Mouse (Mus musculus) gastrocnemius, postnatal 10 days (tissue): ENCODE measurements at regions not wholly inside any gene's neighbourhood (a gene's known extent, or its start where the extent isn't known, plus 50 kb on each side); places are given as distances from the start of the nearest gene placed in this dataset.

Experiments
- DNase-seq: peaks from one replicate; pipeline ENCODE4 v3.0.0; 2021; ENCODE audit warnings: mixed read lengths

DNA sequence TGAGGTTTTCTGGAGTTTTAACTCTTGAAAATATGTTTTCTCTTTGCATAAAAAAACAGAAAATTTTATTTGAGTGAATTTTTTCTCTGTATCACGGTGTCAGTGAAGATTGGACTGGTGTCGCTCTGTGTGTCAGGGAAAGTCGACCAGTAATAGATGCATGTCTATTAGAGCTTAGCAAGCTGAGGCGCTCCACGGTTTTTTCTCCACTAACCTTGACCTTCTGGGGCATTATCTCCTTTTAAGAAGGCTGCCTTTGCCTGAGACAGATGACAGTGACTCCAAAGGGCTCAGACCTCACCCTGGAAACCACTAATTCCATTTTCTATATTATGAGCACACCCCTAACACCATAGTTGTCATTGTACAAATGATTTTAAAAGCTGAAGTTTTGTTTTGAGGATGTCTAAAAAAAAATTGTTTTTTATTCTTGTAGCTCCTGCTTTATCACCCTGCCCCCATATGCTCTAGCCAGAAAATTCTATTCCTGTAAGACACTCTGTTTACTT lies 561.8 kb downstream of the Gm43517 start:
- no peak for DNase-seq

DNA sequence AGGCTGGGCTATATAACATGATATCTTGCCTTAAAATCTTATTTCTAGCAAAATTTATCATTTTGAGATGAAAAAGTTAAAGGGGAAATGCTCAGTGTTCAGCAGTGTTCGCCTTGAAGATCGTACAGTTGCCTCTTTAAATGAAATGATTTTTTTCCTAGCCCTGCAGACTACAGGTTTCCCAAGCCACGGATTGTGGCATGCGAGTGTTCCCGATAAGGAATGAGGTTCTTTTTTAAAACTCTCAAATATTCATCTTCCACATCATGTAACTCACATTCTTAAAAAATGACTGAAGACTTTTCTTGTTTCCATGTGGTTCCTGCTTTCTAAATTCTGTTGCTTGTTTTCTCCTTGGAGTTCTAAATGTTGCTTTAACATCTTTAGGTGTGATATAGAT lies 566.0 kb downstream of the Gm43517 start:
- no peak for DNase-seq

DNA sequence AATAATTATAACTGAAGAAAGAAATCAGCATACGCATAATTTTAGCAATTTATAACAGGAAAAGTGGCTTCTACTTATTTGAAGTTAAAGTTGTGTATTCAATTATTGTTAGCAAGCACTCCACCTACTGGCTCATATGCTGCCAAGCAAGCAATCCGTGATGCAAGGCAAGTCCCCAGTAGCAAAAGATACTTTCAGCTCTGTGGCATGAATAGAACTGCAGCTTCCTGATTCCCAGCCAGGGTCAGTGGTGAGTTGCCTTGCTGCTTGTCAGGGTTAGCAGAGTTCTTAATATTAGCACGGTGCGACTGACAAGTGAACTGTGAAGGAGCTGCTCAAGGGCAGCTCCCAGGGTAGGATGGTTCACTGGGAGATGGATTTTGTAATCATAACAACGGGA lies 566.8 kb downstream of the Gm43517 start:
- DNase-seq = peak; percentile 3

DNA sequence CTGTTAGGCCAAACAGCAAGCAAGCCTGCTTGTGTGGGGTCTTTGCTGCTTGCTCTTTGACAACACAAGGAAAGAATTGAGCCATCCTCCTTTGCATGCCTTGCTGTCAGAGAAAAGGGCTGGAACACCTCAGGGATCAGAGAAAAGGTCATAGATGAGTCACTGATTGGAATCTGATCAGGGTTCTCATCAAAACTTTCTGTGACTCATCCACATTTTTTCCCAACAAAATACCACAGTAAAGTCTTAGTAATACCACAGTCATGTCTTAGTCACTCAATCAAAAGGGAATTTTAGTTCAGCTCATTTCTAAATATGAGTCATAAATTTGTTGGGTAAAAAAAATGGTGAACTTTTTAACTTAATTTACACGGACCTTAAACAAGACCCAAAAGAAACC lies 583.1 kb downstream of the Gm43517 start:
- no peak for DNase-seq

DNA sequence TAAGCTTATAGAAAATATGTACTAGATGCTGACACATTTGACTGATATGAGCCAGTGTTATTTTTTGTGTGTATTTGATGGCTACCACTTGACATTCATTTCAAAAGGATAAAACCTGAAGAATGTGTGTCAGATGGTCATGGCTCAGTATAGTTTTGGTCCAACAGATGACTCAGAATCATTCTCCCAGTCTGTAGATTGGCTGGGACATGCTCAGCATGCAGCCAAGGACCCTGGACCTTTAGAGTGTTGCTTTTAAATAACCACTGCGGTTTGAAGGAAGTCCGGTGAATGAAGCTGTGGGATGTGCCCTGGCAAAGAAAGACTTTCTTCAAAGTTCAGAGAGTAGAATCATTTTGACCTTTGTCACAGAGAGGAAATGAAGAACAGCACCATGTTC lies 584.6 kb downstream of the Gm43517 start:
- no peak for DNase-seq

DNA sequence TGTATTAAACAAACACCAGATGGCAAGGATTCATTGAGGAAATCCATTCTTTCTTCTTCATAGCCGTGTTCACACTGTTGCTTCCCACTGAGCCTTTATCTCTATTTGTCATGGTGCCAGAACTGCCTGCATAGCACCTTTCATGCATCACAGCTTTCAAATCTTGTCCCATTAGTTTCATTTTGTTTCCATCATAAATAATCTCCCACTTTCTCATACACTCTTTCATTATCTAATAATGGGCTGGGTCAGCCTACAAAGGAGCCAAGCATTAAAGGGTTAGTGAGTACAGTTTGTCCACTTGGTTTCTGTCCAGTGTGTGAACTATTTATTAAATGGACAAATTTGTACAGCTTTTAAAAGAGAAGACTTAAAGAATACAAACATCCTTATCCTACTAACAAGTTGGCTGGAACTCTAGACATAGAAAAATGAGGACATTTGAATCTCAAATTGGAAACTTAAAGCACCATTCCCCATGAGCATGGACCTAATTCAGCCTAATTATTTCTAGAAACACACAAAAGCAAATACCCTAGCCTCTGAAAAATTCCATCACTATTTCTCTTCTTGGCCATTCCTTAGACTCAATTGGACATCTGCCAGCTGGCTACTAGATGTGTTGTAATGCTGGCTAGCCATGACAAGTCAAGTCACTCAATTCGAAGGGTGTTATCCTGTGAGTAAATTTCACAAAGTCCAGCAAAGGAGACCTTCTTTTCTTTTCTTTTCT lies 589.8 kb downstream of the Gm43517 start:
- DNase-seq = no peak

DNA sequence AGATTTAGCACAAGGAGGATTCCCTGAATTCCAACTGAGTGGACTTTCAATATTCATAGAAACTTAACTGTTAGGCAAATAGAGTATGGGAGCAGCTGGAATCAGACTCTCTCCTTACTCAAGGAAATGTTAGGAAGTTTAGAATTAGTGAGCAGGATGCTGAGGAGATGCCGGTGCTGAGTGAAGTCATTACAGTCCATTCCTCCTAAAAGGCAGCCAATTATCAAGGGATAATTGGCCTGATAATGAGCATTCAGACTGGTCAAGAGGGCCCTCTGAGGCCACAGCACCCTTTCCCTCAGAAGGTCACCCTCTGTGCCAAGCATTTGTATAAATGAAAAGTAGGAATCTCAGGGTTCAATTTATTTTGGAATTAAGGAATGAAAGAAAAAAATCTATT lies 590.6 kb downstream of the Gm43517 start:
- DNase-seq = no peak

DNA sequence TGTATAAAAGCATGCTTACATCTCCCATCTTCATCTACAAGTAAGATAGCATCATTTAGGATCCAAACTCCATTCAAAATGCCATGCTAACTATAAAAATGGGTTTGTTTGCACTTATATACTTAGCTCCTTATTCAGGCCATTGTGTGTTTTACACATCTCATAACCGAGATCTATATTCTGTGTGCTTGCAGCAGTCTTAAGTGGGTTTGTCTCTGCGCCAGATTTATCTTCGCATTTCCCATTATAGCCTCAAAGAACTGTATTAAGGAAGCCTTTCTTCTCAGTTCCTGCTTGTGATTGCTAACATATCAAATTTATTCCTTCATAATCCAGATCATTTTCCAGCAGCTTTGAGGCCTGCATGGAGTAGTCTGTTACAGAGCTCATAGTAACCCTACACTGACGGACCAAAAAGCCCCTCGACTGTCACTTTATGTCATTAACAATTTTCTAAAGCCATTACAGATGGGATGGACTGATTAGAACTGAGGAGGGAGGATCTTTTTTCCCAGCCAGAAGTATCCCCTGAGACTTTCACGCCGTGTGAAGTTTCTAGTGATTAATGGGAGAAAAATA lies 607.6 kb downstream of the Gm43517 start:
- DNase-seq = no peak

DNA sequence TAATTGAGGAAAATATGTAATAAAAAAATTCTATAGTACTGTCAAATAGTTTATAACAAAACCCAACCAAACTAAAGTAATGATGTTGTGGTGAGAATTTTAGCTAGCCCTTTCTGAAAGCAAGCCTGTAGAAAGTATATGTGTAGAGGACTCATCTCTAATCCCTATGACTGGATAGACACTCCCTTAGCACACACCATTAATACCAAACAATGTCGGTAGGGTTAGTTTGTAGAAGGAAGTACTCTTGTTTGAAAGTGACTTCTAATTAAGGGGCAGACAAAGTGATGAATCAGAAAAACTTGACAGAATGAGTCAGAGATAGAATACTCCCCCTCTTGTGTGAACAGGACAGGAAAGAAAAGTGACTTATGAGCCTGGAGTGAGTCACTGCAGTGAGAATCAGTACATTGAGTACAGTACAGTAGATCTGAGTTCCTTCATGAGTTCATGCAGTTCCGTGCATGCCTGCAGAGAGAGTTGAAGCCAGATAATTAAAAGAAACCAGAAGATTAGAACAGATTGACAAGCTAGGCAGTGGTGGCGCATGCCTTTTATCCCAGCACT lies 610.0 kb downstream of the Prkd1 start:
- DNase-seq = no peak

DNA sequence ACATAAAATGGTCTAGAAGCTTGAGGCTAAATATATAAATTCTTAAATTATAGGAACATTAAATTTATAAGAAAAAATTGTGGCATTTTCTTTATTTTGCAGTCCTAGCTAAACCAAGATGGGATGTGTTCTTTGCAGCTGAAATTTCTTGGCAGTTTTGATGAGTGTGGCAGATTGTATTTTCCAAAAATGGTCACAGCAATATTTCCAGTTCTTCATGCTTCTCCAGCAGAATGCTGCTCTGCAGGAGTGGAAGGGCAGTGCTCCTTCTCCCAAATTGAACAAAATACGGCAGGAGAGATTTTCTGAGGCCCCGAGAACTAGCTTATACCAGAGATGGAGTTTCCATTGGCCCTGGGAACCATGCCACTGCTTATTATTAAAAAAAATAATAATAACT lies 587.6 kb downstream of the Prkd1 start:
- no peak for DNase-seq

DNA sequence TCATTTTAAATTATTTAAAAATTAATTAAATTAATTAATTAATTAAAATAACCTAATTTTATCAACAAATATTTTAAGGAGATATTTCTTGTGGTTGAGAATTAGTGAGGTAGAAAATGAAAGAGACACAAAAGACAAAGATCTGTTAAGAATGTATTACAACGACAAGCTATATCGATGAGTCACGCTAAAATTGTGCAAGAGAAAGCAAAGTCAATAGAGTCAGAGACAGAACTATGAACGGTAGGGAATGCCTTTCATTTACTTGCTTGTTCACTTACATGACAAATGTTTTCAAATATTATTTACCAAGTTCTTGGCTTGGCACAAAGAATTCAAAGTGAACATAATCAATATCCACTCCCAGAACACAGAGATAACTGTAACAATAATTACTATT lies 582.5 kb downstream of the Prkd1 start:
- no peak for DNase-seq

DNA sequence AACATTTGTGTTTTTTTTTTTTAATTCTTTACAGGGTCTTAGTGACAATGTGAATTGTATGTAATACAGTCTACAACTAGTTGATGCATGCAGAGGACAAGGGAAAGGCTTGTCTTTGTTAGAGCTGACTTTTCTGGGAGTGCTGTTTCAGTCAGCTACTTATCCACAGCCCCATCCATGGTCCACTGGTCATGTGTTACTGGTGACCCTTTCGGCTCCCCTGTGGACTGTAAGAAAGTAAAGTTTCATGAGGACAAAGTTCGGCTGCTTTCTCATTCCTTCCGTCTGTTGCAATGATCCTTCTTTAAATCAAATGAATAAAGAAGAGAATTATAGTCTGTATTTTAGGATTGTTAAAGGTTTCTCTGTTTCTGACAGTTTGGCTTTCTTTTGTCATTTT lies 577.1 kb downstream of the Prkd1 start:
- DNase-seq = no peak

DNA sequence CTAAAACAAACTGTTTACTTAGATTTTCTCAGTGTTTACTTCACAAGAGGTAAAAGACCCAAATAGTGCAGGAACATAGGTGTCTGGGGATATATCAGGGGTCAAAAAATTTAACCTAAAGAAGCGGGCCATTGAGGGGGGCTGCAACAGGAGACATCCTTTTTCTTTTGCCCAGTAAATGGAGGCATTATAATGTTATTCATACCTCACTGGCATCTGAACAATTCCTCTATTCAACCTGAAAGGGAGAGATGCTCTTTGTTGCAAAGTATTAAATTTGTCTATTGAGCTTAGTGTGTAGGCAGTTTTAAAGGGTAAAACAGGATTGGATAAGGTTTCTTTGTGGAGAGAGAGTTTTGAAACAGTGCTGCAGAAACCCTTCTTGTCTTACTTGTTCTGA lies 576.5 kb downstream of the Prkd1 start:
- no peak for DNase-seq

DNA sequence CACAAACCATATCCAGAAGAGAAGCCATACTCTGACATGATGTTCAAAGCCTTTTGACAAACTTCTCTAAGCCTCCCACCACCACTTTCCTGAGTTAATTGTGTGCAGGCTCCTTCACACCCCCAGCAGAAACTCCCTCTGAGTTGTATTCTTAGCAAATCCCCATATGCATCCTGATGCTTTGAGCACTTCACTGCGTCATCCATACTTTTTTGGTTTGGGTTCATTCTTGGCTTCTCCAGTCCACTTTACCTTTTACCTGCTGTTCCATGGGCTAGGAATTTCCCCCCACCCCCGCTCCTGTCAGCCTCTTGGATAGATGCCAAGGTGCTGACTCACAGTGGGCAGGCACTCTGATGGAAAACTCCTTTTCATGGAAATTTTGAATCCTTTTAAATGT lies 575.2 kb downstream of the Prkd1 start:
- DNase-seq = no peak

DNA sequence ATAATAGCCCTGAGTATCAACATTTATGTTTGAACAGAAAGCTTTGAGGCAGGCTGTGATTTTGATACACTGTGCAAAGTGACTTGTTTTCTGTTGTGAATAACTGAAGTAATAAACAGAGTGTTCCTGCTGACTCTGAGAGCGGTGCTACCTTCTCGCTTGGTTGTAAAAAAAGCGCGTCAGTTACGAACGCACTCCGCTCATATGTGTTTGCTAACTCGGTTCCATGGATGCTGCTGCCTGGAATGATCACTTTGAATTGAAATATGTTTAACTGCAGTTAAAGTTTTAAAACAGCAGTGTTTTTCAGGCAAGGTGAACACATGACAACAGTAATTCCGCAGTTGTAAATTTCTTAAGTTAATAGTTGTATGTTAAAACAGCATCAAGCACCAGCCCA lies 567.7 kb downstream of the Prkd1 start:
- no peak for DNase-seq

DNA sequence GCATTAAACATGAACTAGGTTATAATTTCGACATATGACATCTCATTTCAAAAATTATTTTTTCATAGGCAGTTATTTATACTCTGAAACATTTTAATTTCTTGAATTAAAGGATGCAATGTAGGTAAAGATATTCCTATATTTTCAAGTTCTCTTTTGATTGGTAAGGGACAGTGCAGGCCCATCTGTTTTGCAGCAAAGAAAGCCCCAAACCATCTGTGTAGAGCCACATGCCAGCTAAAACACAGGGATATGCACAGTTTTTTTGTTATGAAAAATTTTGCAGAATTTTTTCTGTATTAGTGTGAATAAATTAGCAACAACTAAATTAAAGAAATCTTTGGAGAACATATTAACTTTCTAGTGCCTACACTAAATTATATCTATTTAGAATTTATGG lies 567.3 kb downstream of the Prkd1 start:
- no peak for DNase-seq

DNA sequence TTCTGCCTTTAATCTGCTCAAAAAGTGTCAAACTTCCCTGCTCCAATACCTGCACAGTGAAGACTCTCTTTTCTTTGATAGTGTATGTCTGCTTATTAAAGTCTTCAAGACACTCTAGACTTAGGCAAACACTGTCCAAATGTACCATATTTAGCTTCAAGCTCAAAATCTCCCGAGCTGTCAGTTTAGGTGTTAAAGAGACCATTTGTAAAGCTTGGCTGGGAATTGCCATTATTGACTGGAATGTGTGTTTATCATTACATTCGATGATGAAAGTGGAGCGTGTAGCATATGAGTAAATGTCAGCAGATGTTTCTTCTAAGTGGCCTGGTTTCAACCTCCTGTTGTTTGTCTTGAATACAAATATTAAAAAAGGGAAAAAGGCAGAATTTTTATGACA lies 564.4 kb downstream of the Prkd1 start:
- no peak for DNase-seq

DNA sequence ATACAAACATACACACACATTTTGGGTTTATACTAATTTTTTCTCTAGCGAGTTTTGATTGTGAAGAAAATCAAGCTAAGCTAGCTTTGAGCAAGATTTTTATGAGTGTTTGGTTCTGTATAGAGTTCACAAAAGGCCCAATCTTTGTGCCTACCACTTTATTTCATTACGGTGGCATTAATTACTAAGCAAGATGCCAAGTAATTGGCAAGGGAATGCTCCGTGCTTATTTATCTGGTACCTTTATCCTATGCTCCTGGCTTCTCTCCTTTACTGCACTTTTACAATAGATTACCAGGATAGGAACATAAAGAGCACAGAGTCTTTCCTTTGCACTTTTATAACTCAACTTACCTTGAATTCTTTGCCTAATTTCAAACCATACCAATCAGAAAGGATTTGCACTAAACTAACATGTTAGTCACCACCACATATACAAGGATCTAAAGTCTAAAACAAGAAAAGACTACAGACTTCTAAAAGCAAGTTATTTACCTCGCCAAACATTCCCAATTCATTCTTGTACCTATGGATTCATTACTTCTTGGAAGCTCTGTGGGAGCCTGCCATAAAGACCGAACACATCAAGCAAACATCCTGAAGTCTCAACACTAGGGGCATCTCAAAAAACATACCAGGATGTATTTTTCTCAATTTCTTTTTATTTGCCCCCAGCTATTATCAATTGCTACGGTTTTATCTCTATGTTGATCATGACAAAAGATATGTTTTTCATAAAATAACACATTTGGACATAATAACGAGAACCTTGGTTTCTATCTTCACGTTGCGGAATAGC lies 537.5 kb downstream of the Prkd1 start:
- DNase-seq = no peak

DNA sequence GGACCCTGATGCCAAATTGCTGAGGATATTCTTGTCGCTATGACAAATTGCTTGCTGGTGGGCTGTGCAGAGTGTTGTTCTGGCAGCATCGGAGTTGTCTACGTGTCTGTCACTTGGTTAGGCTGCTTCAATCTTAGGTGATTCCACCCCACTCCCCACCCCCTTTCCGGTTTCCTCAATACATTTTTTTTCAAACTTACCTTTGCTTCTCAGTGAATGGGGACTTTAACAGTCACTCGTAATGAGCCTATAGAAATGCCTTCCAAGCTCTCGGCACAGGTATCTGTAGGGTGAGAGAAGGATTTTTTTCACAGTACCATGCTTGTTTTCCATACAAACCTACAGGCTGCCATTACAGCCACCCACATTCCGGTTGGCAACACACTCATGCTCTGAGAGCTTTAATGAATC lies 536.8 kb downstream of the Prkd1 start:
- no peak for DNase-seq

DNA sequence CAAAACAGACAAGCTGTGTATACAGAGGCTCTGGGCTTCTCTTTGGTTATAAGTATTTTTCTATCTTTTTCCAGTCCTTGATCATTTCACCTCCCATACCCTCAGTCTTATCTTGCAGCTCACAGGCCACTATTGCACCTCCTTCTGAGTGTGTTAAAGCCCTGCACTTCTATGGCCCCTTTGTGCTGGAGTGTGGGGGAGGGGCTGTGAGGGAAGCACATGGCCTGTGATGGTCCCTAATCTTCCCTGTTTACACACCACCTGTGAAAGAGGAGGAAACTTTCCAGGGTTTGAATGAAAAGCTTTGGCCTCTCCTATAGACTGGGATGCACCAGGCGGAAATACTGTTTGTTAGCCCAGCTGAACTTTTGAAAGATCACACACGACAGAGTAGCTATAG lies 533.0 kb downstream of the Prkd1 start:
- no peak for DNase-seq

DNA sequence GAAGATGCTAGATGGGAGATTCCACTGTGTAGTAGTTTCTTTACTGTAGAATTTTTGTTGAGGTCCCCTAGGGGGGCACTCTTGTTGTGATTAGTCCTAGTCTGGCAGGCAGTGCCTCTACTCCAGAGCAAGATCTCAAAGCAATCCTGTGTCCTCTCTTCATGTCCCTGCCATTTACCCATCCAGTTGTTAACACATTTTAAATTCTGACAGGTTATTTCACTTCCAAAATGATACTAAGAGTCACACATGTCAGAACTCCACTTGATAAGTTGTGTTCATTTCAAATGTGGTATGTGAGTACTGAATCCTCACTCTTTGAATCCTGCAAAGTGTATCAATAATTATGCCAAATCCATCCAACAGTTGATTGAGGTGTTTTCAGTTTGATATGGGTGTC lies 530.6 kb downstream of the Prkd1 start:
- no peak for DNase-seq

DNA sequence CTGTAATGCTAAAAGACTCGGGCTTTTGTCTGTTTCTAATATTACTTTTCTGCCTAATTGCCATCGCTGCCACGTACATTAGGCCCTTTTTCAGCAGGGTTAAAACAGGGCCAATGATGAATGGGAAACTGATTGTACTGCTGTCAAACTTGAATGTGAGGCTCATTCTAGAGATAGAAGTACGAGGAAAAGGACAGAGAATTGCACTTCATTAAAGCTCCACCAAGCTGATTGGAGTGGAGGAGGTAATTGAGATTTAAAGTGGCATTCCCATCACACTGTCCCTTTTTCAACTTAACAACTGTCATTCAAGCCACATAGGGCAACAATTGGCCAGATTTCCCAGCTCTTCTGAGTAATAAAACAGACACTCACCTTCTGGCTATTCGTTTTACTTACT lies 526.8 kb downstream of the Prkd1 start:
- DNase-seq = no peak

DNA sequence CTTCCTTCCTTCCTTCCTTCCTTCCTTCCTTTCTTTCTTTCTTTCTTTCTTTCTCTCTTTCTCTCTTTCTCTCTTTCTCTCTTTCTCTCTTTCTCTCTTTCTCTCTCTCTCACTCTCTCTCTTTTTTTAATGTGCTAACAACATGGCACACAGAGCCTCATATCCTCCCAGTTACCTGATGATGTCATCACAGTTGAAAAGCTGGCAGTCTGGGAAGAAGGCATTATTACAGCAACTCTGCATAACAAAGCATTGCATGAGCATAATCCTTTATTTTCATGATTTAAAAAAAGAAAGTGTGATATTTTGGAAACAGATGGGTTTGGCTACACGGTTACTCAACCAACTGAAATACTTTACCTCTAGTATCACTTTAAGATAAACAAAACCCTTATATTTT lies 525.9 kb downstream of the Prkd1 start:
- no peak for DNase-seq
